Mouse (Mus musculus) liver, postnatal 0 days (tissue): ENCODE measurements around the gene Gpatch8. TPM values are rescaled to one million over a fixed set of nuclear protein-coding genes. Genes with fewer than 3 reads are reported as not detected.

Source experiments
- ATAC-seq: fragments of 200-750 bp; cut with Nextera tagmentation; 2 replicates; pipeline ENCODE4 v1.8.0; 2017; ENCODE audit warnings: mild to moderate bottlenecking, moderate library complexity
- DNase-seq: peaks from one replicate; pipeline ENCODE4 v3.0.0-alpha.2; 2016
- H3K27ac ChIP-seq: fragments of 300-500 bp; sonication (generic); 2 replicates; pipeline ENCODE4 v1.5.1; 2014; ENCODE audit warnings: antibody characterized with exemption, moderate library complexity, mild to moderate bottlenecking, low read depth
- H3K27me3 ChIP-seq: fragments of 300-500 bp; sonication (generic); 2 replicates; pipeline ENCODE4 v1.6.1; 2014; ENCODE audit warnings: low read length, control low read depth, mixed read lengths; ENCODE audit not compliant: insufficient read depth
- H3K36me3 ChIP-seq: fragments of 300-500 bp; sonication (generic); replicated peaks from 2 replicates; pipeline ENCODE4 v1.6.1; 2014; ENCODE audit warnings: mild to moderate bottlenecking, control low read depth, low read length, moderate library complexity, mixed read lengths; ENCODE audit not compliant: insufficient read depth
- H3K4me1 ChIP-seq: fragments of 300-500 bp; sonication (generic); 2 replicates; pipeline ENCODE4 v1.6.1; 2014; ENCODE audit warnings: antibody characterized with exemption, mild to moderate bottlenecking, control low read depth; ENCODE audit not compliant: insufficient read depth
- H3K4me2 ChIP-seq: fragments of 300-500 bp; sonication (generic); 2 replicates; pipeline ENCODE4 v1.6.1; 2014; ENCODE audit warnings: low read depth, mild to moderate bottlenecking, low read length, moderate library complexity, mixed read lengths
- H3K4me3 ChIP-seq: fragments of 300-500 bp; sonication (generic); 2 replicates; pipeline ENCODE4 v1.5.1; 2014; ENCODE audit warnings: low read depth, low read length
- H3K9ac ChIP-seq: fragments of 300-500 bp; sonication (generic); replicated peaks from 2 replicates; pipeline ENCODE4 v1.6.1; 2014; ENCODE audit warnings: mild to moderate bottlenecking, moderate library complexity
- H3K9me3 ChIP-seq: fragments of 300-500 bp; sonication (generic); 2 replicates; pipeline ENCODE4 v1.6.1; 2016; ENCODE audit warnings: mild to moderate bottlenecking, control low read depth, low read length, mixed read lengths
- CTCF ChIP-seq: sonication (generic); IDR thresholded peaks from 2 replicates; pipeline ENCODE4 v1.5.1; 2016; ENCODE audit warnings: antibody characterized with exemption, low read depth
- EP300 ChIP-seq: IDR thresholded peaks from 2 replicates; pipeline ENCODE4 v1.6.1; 2016; ENCODE audit warnings: antibody characterized with exemption, low read depth, mild to moderate bottlenecking
- WGBS: fragments of 180-500 bp; shearing (Covaris S2); extraction: QIAGEN DNeasy Blood & Tissue Kit; methylation state at CpG from one replicate; pipeline ENCODE4 v1.1.7; 2014; ENCODE audit not compliant: insufficient replicate concordance; 5-methylcytosine and 5-hydroxymethylcytosine counted together
- polyA plus RNA-seq: library from polyadenylated mRNA; unstranded; fragments of >200 nt; fragmentation: Nextera tagmentation; extraction: Ambion mirVana; gene quantifications from 2 replicates; pipeline ENCODE4 v1.2.1, GENCODE M21; 2015

Gene Gpatch8
- polyA plus RNA-seq, 1 experiment from 2014 or later = 12.2 TPM

DNA sequence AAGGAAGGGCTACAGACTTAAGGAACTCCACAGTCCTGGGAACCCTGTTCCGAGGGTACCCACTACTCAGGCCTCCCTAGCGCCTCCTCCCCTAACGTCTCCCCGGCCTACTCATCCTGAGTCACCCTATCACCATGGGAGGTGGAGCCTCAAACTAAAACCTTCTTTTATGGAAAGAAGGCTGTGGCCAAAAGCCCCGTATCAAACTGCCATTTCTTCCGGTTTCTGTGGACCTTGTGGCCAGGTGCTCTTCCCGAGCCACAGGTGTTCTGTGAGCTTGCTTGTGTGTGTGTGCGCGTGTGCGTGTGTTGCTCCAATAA lies 119.8 kb downstream of the Gpatch8 start:
- ATAC-seq = no peak

GRCm38 (mm10) chr11:102435754-102436470 lies 120.3 kb downstream of the Gpatch8 start:
- H3K9ac ChIP-seq = no peak overlapping the region
- H3K4me2 ChIP-seq = no peak overlapping the region
- H3K4me3 ChIP-seq = no peak overlapping the region
- no peak overlapping the region for H3K27ac ChIP-seq
- ATAC-seq (no peak), DNase-seq (no peak)
- peaks cover 18% of the 10 kb centered on the region for H3K36me3 ChIP-seq
- H3K4me1 ChIP-seq = peaks cover 18% of the 10 kb centered on the region
- no peaks in the 10 kb centered on the region for H3K9me3 ChIP-seq
- TF ChIP-seq EP300 (no peak), CTCF (no peak)
- peaks cover 21% of the 10 kb centered on the region for H3K27me3 ChIP-seq
- WGBS = 87% methylated on average over 18 of the region's 18 CpGs

More for the DNA sequence above, 119.8 kb downstream of the Gpatch8 start:
- Histone ChIP-seq H3K27ac (no peak overlapping the region), H3K4me2 (no peak overlapping the region), H3K9ac (no peak overlapping the region), H3K36me3 (peaks cover 18% of the 10 kb centered on the region), H3K4me3 (no peak overlapping the region), H3K4me1 (peaks cover 14% of the 10 kb centered on the region), H3K27me3 (peaks cover 21% of the 10 kb centered on the region), H3K9me3 (no peaks in the 10 kb centered on the region)
- DNase-seq = no peak
- no peak for TF ChIP-seq EP300
- 82% methylated on average over 10 of the region's 10 CpGs for WGBS

DNA sequence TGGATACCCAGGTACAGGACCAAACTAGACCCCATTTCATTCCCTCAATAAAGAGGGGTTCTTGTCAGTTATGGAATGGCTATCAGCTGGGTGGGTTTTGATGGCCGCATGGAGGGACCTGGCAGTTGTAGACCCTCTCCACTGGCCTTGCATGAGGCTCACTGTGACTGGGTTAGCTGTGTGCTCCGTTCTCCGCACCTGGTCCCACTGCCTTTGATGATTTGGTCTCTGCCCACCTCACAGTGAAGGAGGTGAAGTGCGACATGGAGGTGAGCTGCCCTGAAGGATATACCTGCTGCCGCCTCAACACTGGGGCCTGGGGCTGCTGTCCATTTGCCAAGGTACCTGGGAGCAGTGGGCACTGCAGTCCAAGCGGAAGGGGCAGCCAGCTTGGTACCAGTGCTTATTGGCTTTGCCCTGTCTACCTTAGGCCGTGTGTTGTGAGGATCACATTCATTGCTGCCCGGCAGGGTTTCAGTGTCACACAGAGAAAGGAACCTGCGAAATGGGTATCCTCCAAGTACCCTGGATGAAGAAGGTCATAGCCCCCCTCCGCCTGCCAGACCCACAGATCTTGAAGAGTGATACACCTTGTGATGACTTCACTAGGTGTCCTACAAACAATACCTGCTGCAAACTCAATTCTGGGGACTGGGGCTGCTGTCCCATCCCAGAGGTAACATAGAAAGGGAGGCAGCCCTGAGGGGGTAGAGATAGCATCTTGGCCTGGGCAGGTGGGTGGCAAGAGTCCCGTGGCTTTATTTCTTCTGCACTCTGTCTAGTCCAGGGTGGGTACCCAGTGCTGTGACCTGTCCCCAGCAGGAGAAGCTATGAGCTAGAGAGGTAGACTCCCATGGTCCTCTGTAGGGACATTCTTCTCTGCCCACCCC lies 121.1 kb downstream of the Gpatch8 start:
- TF ChIP-seq CTCF (no peak), EP300 (no peak)
- H3K27ac ChIP-seq = no peak overlapping the region
- H3K9me3 ChIP-seq = no peaks in the 10 kb centered on the region
- H3K36me3 ChIP-seq = peaks cover 18% of the 10 kb centered on the region
- H3K4me2 ChIP-seq = no peak overlapping the region
- no peak overlapping the region for H3K9ac ChIP-seq
- ATAC-seq (no peak), DNase-seq (no peak)
- peaks cover 18% of the 10 kb centered on the region for H3K4me1 ChIP-seq
- H3K27me3 ChIP-seq = peaks cover 21% of the 10 kb centered on the region
- no peak overlapping the region for H3K4me3 ChIP-seq
- WGBS = 82% methylated on average over 11 of the region's 11 CpGs

- peaks cover 25% of the 10 kb centered on the region for H3K4me1 ChIP-seq
- H3K36me3 ChIP-seq = peaks cover 18% of the 10 kb centered on the region
- TF ChIP-seq CTCF = peak; percentile 97
- no peak for TF ChIP-seq EP300
- H3K9me3 ChIP-seq = no peaks in the 10 kb centered on the region
- H3K27ac ChIP-seq = no peak overlapping the region
- no peak overlapping the region for H3K4me2 ChIP-seq
- DNase-seq = peak; percentile 89
- no peak overlapping the region for H3K4me3 ChIP-seq
- peaks cover 18% of the 10 kb centered on the region for H3K27me3 ChIP-seq
- ATAC-seq = no peak
- WGBS = 17% methylated on average over 7 of the region's 7 CpGs
- no peak overlapping the region for H3K9ac ChIP-seq
Observed at GRCm38 (mm10) chr11:102434406-102434805, 121.8 kb downstream of the Gpatch8 start.

- no peak overlapping the region for H3K9ac ChIP-seq
- 84% methylated on average over 7 of the region's 7 CpGs for WGBS
- H3K27me3 ChIP-seq = peaks cover 16% of the 10 kb centered on the region
- H3K27ac ChIP-seq = no peak overlapping the region
- H3K36me3 ChIP-seq = peaks cover 18% of the 10 kb centered on the region
- H3K9me3 ChIP-seq = no peaks in the 10 kb centered on the region
- peaks cover 26% of the 10 kb centered on the region for H3K4me1 ChIP-seq
- no peak overlapping the region for H3K4me3 ChIP-seq
- no peak for TF ChIP-seq EP300
- TF ChIP-seq CTCF = no peak
- 0 out of 2 replicates have a peak overlapping the region, but pooled peaks have one; percentile 61 for H3K4me2 ChIP-seq
- DNase-seq (no peak), ATAC-seq (no peak)
Observed at GRCm38 (mm10) chr11:102433866-102434265, 122.3 kb downstream of the Gpatch8 start.

GRCm38 (mm10) chr11:102432896-102433295 lies 123.3 kb downstream of the Gpatch8 start:
- Histone ChIP-seq H3K9ac (no peak overlapping the region), H3K27me3 (peaks cover 7% of the 10 kb centered on the region), H3K4me1 (peaks cover 21% of the 10 kb centered on the region), H3K4me3 (peak overlapping the region; percentile 34; the same call in 1 of the 2 replicates), H3K36me3 (peaks cover 18% of the 10 kb centered on the region), H3K9me3 (no peaks in the 10 kb centered on the region), H3K4me2 (peak overlapping the region; percentile 61), H3K27ac (peak overlapping the region; percentile 82)
- 77% methylated on average over 6 of the region's 6 CpGs for WGBS
- ATAC-seq (no peak), DNase-seq (no peak)
- no peak for TF ChIP-seq EP300
- TF ChIP-seq CTCF = no peak
